ENCODE assay signal across 8 mouse cellular contexts in the genomic region with DNA sequence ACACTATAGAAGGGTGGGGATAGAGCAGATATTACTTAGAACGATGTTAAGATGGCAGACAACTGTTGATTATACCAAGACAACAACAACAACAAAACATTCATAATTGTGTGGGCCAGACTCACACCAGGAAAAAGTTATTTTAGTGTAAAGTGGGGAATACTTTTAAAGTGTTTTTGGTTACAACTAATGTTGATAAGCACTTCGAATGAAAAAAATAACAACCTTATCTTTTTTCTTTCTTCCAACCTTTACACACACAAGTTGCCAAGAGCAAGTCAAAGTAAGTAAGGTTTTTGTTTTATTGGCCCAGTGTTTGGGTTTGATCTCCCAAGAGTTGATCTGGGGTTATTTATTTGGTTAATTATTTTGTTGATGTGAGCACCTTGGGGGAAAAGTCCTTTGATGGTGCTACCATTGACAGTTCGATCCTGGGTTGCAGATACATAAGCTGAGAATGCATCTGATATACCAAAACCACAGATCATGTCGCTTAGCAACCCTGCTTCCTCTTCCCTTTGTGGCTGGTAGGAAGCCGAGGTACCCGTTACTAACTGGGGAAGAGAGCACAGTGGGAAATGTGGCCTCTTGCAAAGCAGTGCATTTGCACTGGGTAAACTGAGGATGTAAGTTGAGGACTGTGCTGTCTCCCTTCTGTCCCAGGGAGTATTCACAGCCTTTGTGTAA. TPM values are rescaled to one million over a fixed set of nuclear protein-coding genes. Genes with fewer than 3 reads are reported as not detected.
A peak's percentile ranks its signal among the peaks of the same experiment; 100 is the strongest.
DNase-seq lines count a peak whose midpoint lies in the region; ATAC-seq and TF ChIP-seq lines count a peak whose summit lies in the region.

No protein-coding gene starts in this region.

- peak overlapping the region; percentile 54 for H3K4me2 ChIP-seq in embryonic facial prominence, embryonic 15.5 days (replicated peaks)
- peak overlapping the region; percentile 51 for H3K4me2 ChIP-seq in limb, embryonic 15.5 days
- peak overlapping the region; percentile 51 for H3K4me2 ChIP-seq in neural tube, embryonic 12.5 days (replicated peaks)

- peaks cover 27% of the 10 kb centered on the region for H3K36me3 ChIP-seq in embryonic facial prominence, embryonic 15.5 days
- peaks cover 28% of the 10 kb centered on the region for H3K36me3 ChIP-seq in limb, embryonic 15.5 days
- peaks cover 15% of the 10 kb centered on the region for H3K36me3 ChIP-seq in neural tube, embryonic 12.5 days

- H3K9ac ChIP-seq in embryonic facial prominence, embryonic 15.5 days: peak overlapping the region; percentile 66
- peak overlapping the region; percentile 76 for H3K9ac ChIP-seq in limb, embryonic 15.5 days
- peak overlapping the region; percentile 69; the same call in 1 of the 2 replicates for H3K9ac ChIP-seq in neural tube, embryonic 12.5 days

- H3K9me3 ChIP-seq in embryonic facial prominence, embryonic 15.5 days (replicated peaks): no peaks in the 10 kb centered on the region
- no peaks in the 10 kb centered on the region for H3K9me3 ChIP-seq in limb, embryonic 15.5 days
- no peaks in the 10 kb centered on the region for H3K9me3 ChIP-seq in neural tube, embryonic 12.5 days

- H3K4me1 ChIP-seq in lung, adult 2 months (ENCODE audit: control insufficient read depth, insufficient read depth, low read length): peaks cover 4% of the 10 kb centered on the region; the same call in 1 of the 2 replicates
- H3K4me1 ChIP-seq in embryonic facial prominence, embryonic 15.5 days: peaks cover 12% of the 10 kb centered on the region
- peaks cover 12% of the 10 kb centered on the region for H3K4me1 ChIP-seq in limb, embryonic 15.5 days
- peaks cover 10% of the 10 kb centered on the region; the same call in 1 of the 2 replicates for H3K4me1 ChIP-seq in neural tube, embryonic 12.5 days

- peak overlapping the region; percentile 92 for H3K27ac ChIP-seq in embryonic facial prominence, embryonic 15.5 days (replicated peaks)
- H3K27ac ChIP-seq in limb, embryonic 15.5 days: peak overlapping the region; percentile 93
- no peak overlapping the region for H3K27ac ChIP-seq in neural tube, embryonic 12.5 days

- ATAC-seq in embryonic facial prominence, embryonic 15.5 days (ENCODE audit: insufficient number of reproducible peaks, low FRiP score, low TSS enrichment, low read depth): no peak
- ATAC-seq in limb, embryonic 15.5 days (ENCODE audit: insufficient number of reproducible peaks, low FRiP score, low TSS enrichment, low read depth): no peak
- no peak for ATAC-seq in neural tube, embryonic 12.5 days (ENCODE audit: low FRiP score, low read depth)
- ATAC-seq in cerebellum, adult (ENCODE audit: insufficient number of reproducible peaks, low FRiP score, low TSS enrichment): no peak

- no peaks in the 10 kb centered on the region for H3K27me3 ChIP-seq in embryonic facial prominence, embryonic 15.5 days
- no peaks in the 10 kb centered on the region for H3K27me3 ChIP-seq in limb, embryonic 15.5 days
- H3K27me3 ChIP-seq in neural tube, embryonic 12.5 days (replicated peaks): no peaks in the 10 kb centered on the region

- H3K4me3 ChIP-seq in lung, adult 2 months (replicated peaks; ENCODE audit: extremely low read depth, low read depth, low read length): peak overlapping the region; percentile 66
- H3K4me3 ChIP-seq in embryonic facial prominence, embryonic 15.5 days (replicated peaks): peak overlapping the region; percentile 88
- peak overlapping the region; percentile 86 for H3K4me3 ChIP-seq in limb, embryonic 15.5 days
- peak overlapping the region; percentile 83 for H3K4me3 ChIP-seq in neural tube, embryonic 12.5 days

- 28% methylated on average over 6 of the region's 6 CpGs for WGBS in lung, adult 2 months
- 52% methylated on average over 6 of the region's 6 CpGs for WGBS in embryonic facial prominence, embryonic 15.5 days
- 47% methylated on average over 6 of the region's 6 CpGs for WGBS in limb, embryonic 15.5 days
- 51% methylated on average over 6 of the region's 6 CpGs for WGBS in neural tube, embryonic 12.5 days

- DNase-seq in lung, adult 2 months: no peak
- DNase-seq in lung, postnatal 25 days (ENCODE audit: low spot score): no peak
- DNase-seq in urinary bladder, postnatal 25 days (ENCODE audit: low spot score): no peak
- DNase-seq in right cerebral cortex, postnatal 14 days: no peak

- no peak for TF ChIP-seq POLR2A in lung, adult 2 months (IDR thresholded peaks at IDR 0.05; ENCODE audit: borderline replicate concordance, extremely low read depth, low read depth, low read length)

- TF ChIP-seq CTCF in lung, adult 2 months (IDR thresholded peaks at IDR 0.05; ENCODE audit: insufficient read depth, low read length): no peak

RNA-seq across cellular contexts. Expression of a gene that starts 17.7 kb away (rescaled TPM):
- polyA plus RNA-seq in lung, adult 2 months (2012; rRNA removed): 15.9 and 19.5 TPM in 2 replicates
- 283 and 287 TPM in 2 replicates for polyA plus RNA-seq in embryonic facial prominence, embryonic 15.5 days (2015; fragmentation: Nextera tagmentation; extraction: Ambion mirVana)
- polyA plus RNA-seq in limb, embryonic 15.5 days (2015; fragmentation: Nextera tagmentation; extraction: Ambion mirVana): 278 and 282 TPM in 2 replicates
- 197 and 201 TPM in 2 replicates for polyA plus RNA-seq in neural tube, embryonic 12.5 days (2016; fragmentation: Nextera tagmentation; extraction: Ambion mirVana)
